Mouse (Mus musculus) limb, embryonic 11.5 days (tissue): ENCODE data around the gene Sertad3. TPM values are rescaled to one million over a fixed set of nuclear protein-coding genes. Genes with fewer than 3 reads are reported as not detected.
"Not testable (repeated sequence)": the region's sequence is repeated elsewhere in the genome, so short reads cannot be mapped to it uniquely, and the experiment has no call there.

Source experiments
- ATAC-seq: fragments of 200-750 bp; cut with Nextera tagmentation; 2 replicates; pipeline ENCODE4 v1.8.0; 2017; ENCODE audit warnings: low read depth; ENCODE audit not compliant: insufficient number of reproducible peaks, low FRiP score, low TSS enrichment
- DNase-seq: peaks from one replicate; pipeline ENCODE4 v3.0.0-alpha.2; 2015; ENCODE audit warnings: low spot score
- H3K27ac ChIP-seq: fragments of 300-500 bp; sonication (generic); replicated peaks from 2 replicates; pipeline ENCODE4 v1.5.1; 2014; ENCODE audit warnings: low read depth, mild to moderate bottlenecking, low read length
- H3K27me3 ChIP-seq: fragments of 300-500 bp; sonication (generic); 2 replicates; pipeline ENCODE4 v1.6.1; 2014; ENCODE audit warnings: mild to moderate bottlenecking, low read length, mixed read lengths; ENCODE audit not compliant: control insufficient read depth, insufficient read depth
- H3K36me3 ChIP-seq: fragments of 300-500 bp; sonication (generic); 2 replicates; pipeline ENCODE4 v1.6.1; 2014; ENCODE audit warnings: mild to moderate bottlenecking, low read length, moderate library complexity, mixed read lengths; ENCODE audit not compliant: control insufficient read depth, insufficient read depth
- H3K4me1 ChIP-seq: fragments of 300-500 bp; sonication (generic); 2 replicates; pipeline ENCODE4 v1.6.1; 2014; ENCODE audit warnings: low read length, mixed read lengths; ENCODE audit not compliant: control insufficient read depth, insufficient read depth
- H3K4me2 ChIP-seq: fragments of 300-500 bp; sonication (generic); 2 replicates; pipeline ENCODE4 v1.6.1; 2014; ENCODE audit warnings: low read depth, mild to moderate bottlenecking, moderate library complexity; ENCODE audit not compliant: severe bottlenecking
- H3K4me3 ChIP-seq: fragments of 300-500 bp; sonication (generic); 2 replicates; pipeline ENCODE4 v1.5.1; 2014; ENCODE audit warnings: low read depth, low read length
- H3K9ac ChIP-seq: fragments of 300-500 bp; sonication (generic); 2 replicates; pipeline ENCODE4 v1.6.1; 2014; ENCODE audit warnings: mild to moderate bottlenecking, low read length
- H3K9me3 ChIP-seq: fragments of 300-500 bp; sonication (generic); 2 replicates; pipeline ENCODE4 v1.6.1; 2016; ENCODE audit warnings: low read length; ENCODE audit not compliant: control insufficient read depth
- WGBS: fragments of 180-500 bp; shearing (Covaris S2); extraction: QIAGEN DNeasy Blood & Tissue Kit; methylation state at CpG from one replicate; pipeline ENCODE4 v1.1.7; 2014; 5-methylcytosine and 5-hydroxymethylcytosine counted together
- polyA plus RNA-seq: library from polyadenylated mRNA; unstranded; fragments of >200 nt; fragmentation: Nextera tagmentation; extraction: Ambion mirVana; gene quantifications from 2 replicates; pipeline ENCODE4 v1.2.1, GENCODE M21; 2014

Gene Sertad3
- polyA plus RNA-seq, 1 experiment from 2014 or later = 29.3 TPM

DNA sequence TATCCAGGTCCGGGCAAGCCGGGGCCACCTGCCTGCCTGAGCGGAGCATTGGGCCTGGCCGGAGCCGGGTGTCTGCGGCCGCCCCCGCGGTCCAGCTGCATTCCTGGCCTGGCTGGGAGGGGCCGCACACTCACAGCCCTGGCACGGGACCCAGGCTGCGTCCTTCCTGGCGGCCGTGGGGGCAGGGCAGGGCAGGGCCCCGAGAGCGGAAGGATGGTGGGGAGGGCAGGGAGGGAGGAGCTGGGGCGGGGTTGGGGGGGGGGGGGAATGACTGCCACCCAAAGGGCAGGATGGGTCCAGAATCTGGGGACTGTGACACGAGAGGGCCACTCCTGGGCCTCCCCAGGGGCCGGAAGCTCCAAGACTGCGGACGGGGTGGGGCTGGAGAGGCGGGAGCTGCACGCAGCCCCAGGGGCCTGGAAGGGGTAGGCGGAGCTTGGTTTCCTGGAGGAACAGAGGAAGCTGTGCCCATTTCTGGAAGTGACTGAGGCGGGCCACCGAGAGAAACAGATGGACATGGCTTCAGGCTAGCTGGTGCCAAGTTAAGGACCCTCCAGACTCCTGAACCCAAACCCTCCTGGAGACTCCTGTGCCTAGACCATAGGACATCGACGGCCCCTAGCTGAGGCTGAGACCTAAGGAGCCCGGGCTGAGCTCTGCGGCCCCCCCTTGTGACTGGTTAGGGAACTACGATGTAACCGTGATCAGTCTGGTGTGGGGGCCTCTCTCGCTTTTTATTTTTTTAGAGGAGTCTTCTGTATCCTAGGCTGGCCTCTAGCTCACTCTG, 17.2 kb downstream of the Sertad3 start:
- no peaks in the 10 kb centered on the region for H3K9me3 ChIP-seq
- H3K36me3 ChIP-seq = no peaks in the 10 kb centered on the region; the same call in 1 of the 2 replicates
- WGBS = under 1% methylated on average over 27 of the region's 33 CpGs
- H3K4me2 ChIP-seq = peak overlapping the region; percentile 66
- ATAC-seq (peak; percentile 55), DNase-seq (peak; percentile 85)
- peak overlapping the region; percentile 44 for H3K9ac ChIP-seq
- H3K4me3 ChIP-seq = peak overlapping the region; percentile 24
- no peaks in the 10 kb centered on the region for H3K27me3 ChIP-seq
- peaks cover 9% of the 10 kb centered on the region; the same call in 1 of the 2 replicates for H3K4me1 ChIP-seq
- peak overlapping the region; percentile 78 for H3K27ac ChIP-seq

DNA sequence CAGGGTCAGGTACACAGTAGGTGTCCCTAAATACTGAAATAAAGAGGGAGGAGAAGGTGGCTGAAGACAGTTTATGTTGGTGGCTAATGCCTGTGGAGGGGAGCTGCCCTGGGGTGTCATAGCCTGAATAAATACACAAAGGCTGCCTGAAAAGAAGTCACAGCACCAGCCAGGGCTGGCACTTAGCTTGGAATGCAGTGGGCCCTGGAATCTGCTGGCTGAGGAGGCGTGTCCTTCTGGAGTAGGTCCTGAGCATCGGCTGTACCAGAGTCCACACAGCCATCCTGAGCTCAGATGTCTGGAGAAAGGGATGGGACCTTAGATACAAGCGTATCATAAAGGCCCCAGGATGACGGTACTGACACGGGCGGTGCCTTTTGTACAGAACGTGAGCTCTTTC, 18.3 kb downstream of the Sertad3 start:
- Histone ChIP-seq H3K4me2 (no peak overlapping the region), H3K27me3 (no peaks in the 10 kb centered on the region), H3K4me3 (no peak overlapping the region), H3K36me3 (no peaks in the 10 kb centered on the region; the same call in 1 of the 2 replicates), H3K9ac (no peak overlapping the region), H3K4me1 (peaks cover 9% of the 10 kb centered on the region; the same call in 1 of the 2 replicates), H3K9me3 (no peaks in the 10 kb centered on the region), H3K27ac (no peak overlapping the region)
- DNase-seq (no peak), ATAC-seq (no peak)
- WGBS = 77% methylated on average over 7 of the region's 7 CpGs

DNA sequence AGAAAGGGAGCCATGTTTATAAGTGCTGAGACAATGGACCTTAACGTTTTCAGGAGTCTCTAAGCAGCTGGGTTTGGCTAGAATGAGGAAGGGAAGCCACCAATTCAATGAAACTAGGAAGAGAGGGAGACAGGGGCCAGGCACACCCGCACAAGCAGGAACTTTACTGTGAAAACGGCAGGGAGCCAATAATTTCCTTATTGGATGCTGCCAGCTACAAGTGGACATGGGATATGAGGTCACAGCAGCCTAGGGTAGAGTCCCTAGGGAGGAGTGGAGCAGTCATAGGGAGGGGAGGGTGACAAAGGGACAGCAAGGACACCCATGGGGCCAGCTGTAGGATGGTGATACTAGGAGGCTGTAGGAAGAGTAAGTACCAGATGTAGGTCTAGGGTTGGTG, 19.5 kb downstream of the Sertad3 start:
- WGBS = 75% methylated on average over 3 of the region's 3 CpGs
- H3K9me3 ChIP-seq = no peaks in the 10 kb centered on the region
- no peak overlapping the region for H3K9ac ChIP-seq
- no peak overlapping the region for H3K27ac ChIP-seq
- DNase-seq (no peak), ATAC-seq (no peak)
- H3K27me3 ChIP-seq = no peaks in the 10 kb centered on the region
- H3K4me1 ChIP-seq = peaks cover 7% of the 10 kb centered on the region; the same call in 1 of the 2 replicates
- H3K36me3 ChIP-seq = no peaks in the 10 kb centered on the region; the same call in 1 of the 2 replicates
- H3K4me2 ChIP-seq = no peak overlapping the region
- H3K4me3 ChIP-seq = no peak overlapping the region; the same call in 1 of the 2 replicates

- DNase-seq (no peak), ATAC-seq (no peak)
- Histone ChIP-seq H3K36me3 (no peaks in the 10 kb centered on the region; the same call in 1 of the 2 replicates), H3K4me3 (no peak overlapping the region), H3K27me3 (no peaks in the 10 kb centered on the region), H3K9ac (no peak overlapping the region), H3K4me1 (peaks cover 3% of the 10 kb centered on the region; the same call in 1 of the 2 replicates), H3K27ac (no peak overlapping the region), H3K9me3 (no peaks in the 10 kb centered on the region), H3K4me2 (no peak overlapping the region)
- 81% methylated on average over 5 of the region's 5 CpGs for WGBS
Measured at GRCm38 (mm10) chr7:27493450-27493849, 19.9 kb downstream of the Sertad3 start.

DNA sequence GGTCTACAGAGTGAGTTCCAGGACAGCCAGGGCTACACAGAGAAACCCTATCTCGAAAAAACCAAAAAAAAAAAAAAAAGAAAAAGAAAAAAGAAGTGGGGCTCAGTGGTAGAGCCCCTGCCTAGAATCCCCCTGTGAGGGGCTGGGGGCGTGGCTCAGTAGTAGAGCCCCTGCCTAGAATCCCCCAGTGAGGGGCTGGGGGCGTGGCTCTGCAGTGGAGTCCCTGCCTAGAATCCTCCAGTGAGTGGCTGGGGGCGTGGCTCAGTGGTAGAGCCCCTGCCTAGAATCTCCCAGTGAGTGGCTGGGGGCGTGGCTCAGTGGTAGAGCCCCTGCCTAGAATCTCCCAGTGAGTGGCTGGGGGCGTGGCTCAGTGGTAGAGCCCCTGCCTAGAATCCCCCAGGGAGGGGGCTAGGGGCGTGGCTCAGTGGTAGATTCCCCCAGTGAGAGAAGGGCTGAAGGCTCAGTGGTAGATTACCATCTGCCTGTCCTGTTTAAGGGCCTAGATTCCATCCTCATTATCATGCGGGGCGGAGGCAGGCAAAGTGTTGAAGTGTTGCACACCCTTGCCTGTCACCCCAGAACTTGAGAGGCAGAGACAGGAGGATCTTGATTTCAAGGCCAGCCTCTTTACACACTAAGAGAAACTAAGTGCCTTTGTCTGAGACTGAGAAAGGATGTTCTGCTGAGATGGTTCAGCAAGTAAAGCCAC, 21.2 kb downstream of the Sertad3 start:
- not testable (repeated sequence) for DNase-seq, H3K4me1 ChIP-seq, H3K4me2 ChIP-seq, H3K4me3 ChIP-seq, H3K9me3 ChIP-seq, ATAC-seq, H3K9ac ChIP-seq, H3K27me3 ChIP-seq, H3K27ac ChIP-seq, H3K36me3 ChIP-seq
- 92% methylated on average over 8 of the region's 9 CpGs for WGBS

- 46% methylated on average over 3 of the region's 3 CpGs for WGBS
- H3K4me3 ChIP-seq = no peak within 1 kb of the TSS
- no peak within 1 kb of the TSS for H3K9ac ChIP-seq
- H3K4me2 ChIP-seq = no peak within 1 kb of the TSS
- DNase-seq = no peak
- no peak for ATAC-seq
- no peaks in the 10 kb centered on the region for H3K9me3 ChIP-seq
- no peak within 1 kb of the TSS for H3K27ac ChIP-seq
- no peaks in the 10 kb centered on the region for H3K36me3 ChIP-seq
- no peaks in the 10 kb centered on the region for H3K4me1 ChIP-seq
- no peaks in the 10 kb centered on the region for H3K27me3 ChIP-seq
Measured at GRCm38 (mm10) chr7:27499036-27499435, 25.5 kb downstream of the Sertad3 start, which contains the start of gene Prx. Gene Prx, plus strand, starts transcription at chr7:27499324.

- Histone ChIP-seq H3K36me3 (no peaks in the 10 kb centered on the region), H3K4me3 (no peak overlapping the region), H3K27me3 (no peaks in the 10 kb centered on the region), H3K9ac (no peak overlapping the region), H3K4me1 (no peaks in the 10 kb centered on the region), H3K27ac (no peak overlapping the region), H3K4me2 (no peak overlapping the region; the same call in 1 of the 2 replicates), H3K9me3 (no peaks in the 10 kb centered on the region)
- ATAC-seq (no peak), DNase-seq (no peak)
- WGBS = 60% methylated on average over 4 of the region's 4 CpGs
Measured at GRCm38 (mm10) chr7:27501620-27502019, 28.1 kb downstream of the Sertad3 start.

DNA sequence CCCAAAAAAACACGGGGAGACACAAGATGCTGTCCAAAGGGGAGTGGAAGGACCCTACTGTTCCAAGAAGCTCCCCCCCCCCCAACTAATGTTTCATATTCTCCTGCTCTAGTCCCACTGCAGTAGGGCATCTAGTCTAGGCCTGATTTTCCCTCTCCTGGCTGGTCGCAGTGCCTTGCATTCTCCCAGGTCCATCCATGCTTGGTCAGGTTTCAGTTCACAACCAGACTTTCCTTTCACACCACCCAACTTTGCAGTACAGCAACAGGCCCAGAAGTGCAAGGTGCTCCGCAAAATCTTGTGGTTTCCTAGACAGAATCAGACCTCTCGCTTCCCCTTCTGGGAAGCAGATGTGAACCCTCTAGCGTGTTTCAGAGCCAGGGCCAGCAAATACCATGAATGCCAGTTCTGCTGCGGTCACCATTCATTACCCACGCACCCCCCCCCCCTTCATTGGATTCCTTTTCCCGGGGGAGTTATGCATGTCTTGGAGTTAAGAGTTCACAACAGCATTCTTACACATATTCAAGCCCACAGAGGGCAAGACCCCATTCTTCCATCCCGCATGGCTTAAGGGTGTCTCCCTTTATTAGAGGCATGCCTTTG, 33.3 kb downstream of the Sertad3 start:
- ATAC-seq (no peak), DNase-seq (peak; percentile 45)
- Histone ChIP-seq H3K4me2 (peak overlapping the region; percentile 49), H3K9me3 (no peaks in the 10 kb centered on the region), H3K9ac (no peak overlapping the region), H3K27ac (no peak overlapping the region; the same call in 1 of the 2 replicates), H3K27me3 (no peaks in the 10 kb centered on the region), H3K4me1 (0 out of 2 replicates have a peak, but pooled peaks cover 2% of the 10 kb centered on the region), H3K36me3 (no peaks in the 10 kb centered on the region), H3K4me3 (peak overlapping the region; percentile 47; the same call in 1 of the 2 replicates)
- WGBS = 56% methylated on average over 9 of the region's 9 CpGs
